ENCODE assay signal across 14 mouse cellular contexts in genomic region chr7:116280126-116280525, GRCm38 (mm10). TPM values are rescaled to one million over a fixed set of nuclear protein-coding genes. Genes with fewer than 3 reads are reported as not detected.
DNase-seq lines count a peak whose midpoint lies in the region; ATAC-seq and TF ChIP-seq lines count a peak whose summit lies in the region.
"Had no signal": no experiment of that assay in that cellular context is flagged by ENCODE, and none has a peak within 500 bp of the region (broad histone marks: within the 10 kb centered on the region; RNA-seq: fewer than 3 reads in every experiment).

No protein-coding gene starts in this region.

- peak; percentile 67 for DNase-seq in hindbrain, embryonic 11.5 days (ENCODE audit: low spot score)
- DNase-seq in forebrain, embryonic 11.5 days (ENCODE audit: low spot score), result no peak
- DNase-seq in kidney, postnatal 0 days (ENCODE audit: low spot score), result no peak
- peak; percentile 34 for DNase-seq in midbrain, embryonic 14.5 days
- no peak for DNase-seq in layer of hippocampus, postnatal 25 days (ENCODE audit: extremely low spot score in 1 of 2, low spot score in 1 of 2)
- no peak for DNase-seq in layer of hippocampus, adult 8-10 months (ENCODE audit: low spot score in 2 of 2)
- DNase-seq: cerebellum, postnatal 36 days; gastrocnemius, postnatal 36 days; layer of hippocampus, postnatal 36 days; lung, postnatal 14 days had no signal

- no peaks in the 10 kb centered on the region for H3K27me3 ChIP-seq in hindbrain, embryonic 11.5 days (ENCODE audit: control insufficient read depth, insufficient read depth, low read length)
- H3K27me3 ChIP-seq in hindbrain, embryonic 16.5 days (replicated peaks; ENCODE audit: control insufficient read depth, insufficient read depth, low read length), result no peaks in the 10 kb centered on the region
- H3K27me3 ChIP-seq in forebrain, embryonic 11.5 days (ENCODE audit: control insufficient read depth, insufficient read depth, low read length), result no peaks in the 10 kb centered on the region
- H3K27me3 ChIP-seq in kidney, postnatal 0 days (ENCODE audit: insufficient read depth, low read length), result no peaks in the 10 kb centered on the region
- no peaks in the 10 kb centered on the region for H3K27me3 ChIP-seq in midbrain, embryonic 14.5 days (ENCODE audit: control insufficient read depth, insufficient read depth, low read length)

- H3K9ac ChIP-seq in hindbrain, embryonic 11.5 days (ENCODE audit: low read depth, low read length), result 0 out of 2 replicates have a peak overlapping the region, but pooled peaks have one; percentile 19
- no peak overlapping the region for H3K9ac ChIP-seq in hindbrain, embryonic 16.5 days (ENCODE audit: low read depth, low read length)
- no peak overlapping the region for H3K9ac ChIP-seq in forebrain, embryonic 11.5 days (ENCODE audit: low read length)
- H3K9ac ChIP-seq in kidney, postnatal 0 days (ENCODE audit: low read depth, low read length), result no peak overlapping the region
- H3K9ac ChIP-seq in midbrain, embryonic 14.5 days (replicated peaks; ENCODE audit: low read length), result no peak overlapping the region

- no peak for TF ChIP-seq CTCF in kidney, postnatal 0 days (IDR thresholded peaks at IDR 0.05; ENCODE audit: low read depth)

- H3K4me2 ChIP-seq in hindbrain, embryonic 11.5 days (replicated peaks; ENCODE audit: low read depth, low read length), result no peak overlapping the region
- H3K4me2 ChIP-seq in hindbrain, embryonic 16.5 days (ENCODE audit: low read length), result no peak overlapping the region
- H3K4me2 ChIP-seq in forebrain, embryonic 11.5 days (ENCODE audit: low read depth, low read length, severe bottlenecking), result no peak overlapping the region
- H3K4me2 ChIP-seq in kidney, postnatal 0 days (ENCODE audit: low read length), result no peak overlapping the region
- no peak overlapping the region for H3K4me2 ChIP-seq in midbrain, embryonic 14.5 days (ENCODE audit: low read length)

- WGBS in hindbrain, embryonic 11.5 days, result 19% methylated on average over 5 of the region's 5 CpGs
- 36% methylated on average over 5 of the region's 5 CpGs for WGBS in hindbrain, embryonic 16.5 days
- 36% methylated on average over 5 of the region's 5 CpGs for WGBS in forebrain, embryonic 11.5 days
- 50% methylated on average over 5 of the region's 5 CpGs for WGBS in kidney, postnatal 0 days
- 32% methylated on average over 5 of the region's 5 CpGs for WGBS in midbrain, embryonic 14.5 days

- H3K27ac ChIP-seq in hindbrain, embryonic 11.5 days (ENCODE audit: low read depth, low read length), result 0 out of 2 replicates have a peak overlapping the region, but pooled peaks have one; percentile 58
- H3K27ac ChIP-seq in hindbrain, embryonic 16.5 days (ENCODE audit: low read depth, low read length), result no peak overlapping the region
- H3K27ac ChIP-seq in forebrain, embryonic 11.5 days (ENCODE audit: low read depth, low read length), result no peak overlapping the region
- H3K27ac ChIP-seq in kidney, postnatal 0 days, result 0 out of 2 replicates have a peak overlapping the region, but pooled peaks have one; percentile 19
- 0 out of 2 replicates have a peak overlapping the region, but pooled peaks have one; percentile 5 for H3K27ac ChIP-seq in midbrain, embryonic 14.5 days (replicated peaks; ENCODE audit: low read depth, low read length)

- H3K4me3 ChIP-seq in hindbrain, embryonic 11.5 days (ENCODE audit: low read depth, low read length), result no peak overlapping the region
- no peak overlapping the region for H3K4me3 ChIP-seq in hindbrain, embryonic 16.5 days (ENCODE audit: low read length)
- H3K4me3 ChIP-seq in forebrain, embryonic 11.5 days (ENCODE audit: low read depth, low read length), result no peak overlapping the region
- no peak overlapping the region for H3K4me3 ChIP-seq in kidney, postnatal 0 days (replicated peaks; ENCODE audit: low read depth, low read length)
- H3K4me3 ChIP-seq in midbrain, embryonic 14.5 days (replicated peaks; ENCODE audit: low read depth, low read length), result no peak overlapping the region
- H3K4me3 ChIP-seq: myocyte had no signal

- H3K9me3 ChIP-seq in hindbrain, embryonic 11.5 days (ENCODE audit: control insufficient read depth, low read length), result no peaks in the 10 kb centered on the region
- H3K9me3 ChIP-seq in hindbrain, embryonic 16.5 days (ENCODE audit: control insufficient read depth, low read length), result no peaks in the 10 kb centered on the region
- H3K9me3 ChIP-seq in forebrain, embryonic 11.5 days (ENCODE audit: control insufficient read depth, low read length), result no peaks in the 10 kb centered on the region
- H3K9me3 ChIP-seq in kidney, postnatal 0 days (replicated peaks; ENCODE audit: low read length), result no peaks in the 10 kb centered on the region
- H3K9me3 ChIP-seq in midbrain, embryonic 14.5 days (ENCODE audit: control insufficient read depth, low read length), result no peaks in the 10 kb centered on the region
- H3K9me3 ChIP-seq: G1E had no signal

- H3K4me1 ChIP-seq in hindbrain, embryonic 11.5 days (replicated peaks; ENCODE audit: control insufficient read depth, insufficient read depth, low read length), result peaks cover 10% of the 10 kb centered on the region
- no peaks in the 10 kb centered on the region for H3K4me1 ChIP-seq in hindbrain, embryonic 16.5 days (ENCODE audit: control insufficient read depth, insufficient read depth, low read depth, low read length)
- H3K4me1 ChIP-seq in forebrain, embryonic 11.5 days (replicated peaks; ENCODE audit: control insufficient read depth, insufficient read depth, low read length), result peaks cover 25% of the 10 kb centered on the region
- H3K4me1 ChIP-seq in kidney, postnatal 0 days (replicated peaks; ENCODE audit: insufficient read depth, low read length), result 0 out of 2 replicates have a peak, but pooled peaks cover 14% of the 10 kb centered on the region
- peaks cover 24% of the 10 kb centered on the region for H3K4me1 ChIP-seq in midbrain, embryonic 14.5 days (ENCODE audit: control insufficient read depth, insufficient read depth, low read length)

- no peaks in the 10 kb centered on the region for H3K36me3 ChIP-seq in hindbrain, embryonic 11.5 days (ENCODE audit: control insufficient read depth, insufficient read depth, low read length)
- no peaks in the 10 kb centered on the region for H3K36me3 ChIP-seq in hindbrain, embryonic 16.5 days (ENCODE audit: control insufficient read depth, insufficient read depth, low read length)
- H3K36me3 ChIP-seq in forebrain, embryonic 11.5 days (ENCODE audit: control insufficient read depth, insufficient read depth, low read length), result no peaks in the 10 kb centered on the region
- no peaks in the 10 kb centered on the region for H3K36me3 ChIP-seq in kidney, postnatal 0 days (ENCODE audit: insufficient read depth, low read length)
- H3K36me3 ChIP-seq in midbrain, embryonic 14.5 days (ENCODE audit: control insufficient read depth, insufficient read depth, low read length), result no peaks in the 10 kb centered on the region

- ATAC-seq in hindbrain, embryonic 11.5 days (ENCODE audit: low FRiP score), result peak; percentile 69
- ATAC-seq in hindbrain, embryonic 16.5 days, result no peak
- peak; percentile 53 for ATAC-seq in forebrain, embryonic 11.5 days (replicated peaks; ENCODE audit: low FRiP score)
- peak; percentile 59; the same call in 1 of the 2 replicates for ATAC-seq in kidney, postnatal 0 days (replicated peaks; ENCODE audit: low FRiP score, low read depth)
- ATAC-seq in midbrain, embryonic 14.5 days (ENCODE audit: low FRiP score, low TSS enrichment), result 0 out of 2 replicates have a peak, but pooled peaks have one; percentile 33
- no peak for ATAC-seq in frontal cortex, adult (ENCODE audit: low TSS enrichment)

RNA-seq across cellular contexts. Expression of gene Plekha7, which starts 28.1 kb away (rescaled TPM):
- polyA plus RNA-seq in hindbrain, embryonic 11.5 days (2014; fragmentation: Nextera tagmentation; extraction: Ambion mirVana), result 8.4 and 8.8 TPM in 2 replicates
- polyA plus RNA-seq in hindbrain, embryonic 16.5 days (2015; fragmentation: Nextera tagmentation; extraction: Ambion mirVana), result 8.5 and 8.8 TPM in 2 replicates
- 16.1 and 17.9 TPM in 2 replicates for polyA plus RNA-seq in forebrain, embryonic 11.5 days (2014; fragmentation: Nextera tagmentation; extraction: Ambion mirVana)
- polyA plus RNA-seq in kidney, postnatal 0 days (2015; fragmentation: Nextera tagmentation; extraction: Ambion mirVana), result 11.8 and 12.1 TPM in 2 replicates
- polyA plus RNA-seq in midbrain, embryonic 14.5 days (2014; fragmentation: Nextera tagmentation; extraction: Ambion mirVana), result 7.0 and 8.6 TPM in 2 replicates
- 10 to 100 TPM; 17.3 to 22.8 TPM for total RNA-seq in layer of hippocampus, postnatal 25 days (2021)
- total RNA-seq in layer of hippocampus, adult 8-10 months (2022), result 10 to 100 TPM; 25.0 to 31.5 (median 26.4) TPM

RNA-seq across cellular contexts. Expression of gene Rps13, which starts 53.9 kb away (rescaled TPM):
- polyA plus RNA-seq in hindbrain, embryonic 11.5 days (2014; fragmentation: Nextera tagmentation; extraction: Ambion mirVana), result 749 and 752 TPM in 2 replicates
- polyA plus RNA-seq in hindbrain, embryonic 16.5 days (2015; fragmentation: Nextera tagmentation; extraction: Ambion mirVana), result 381 and 423 TPM in 2 replicates
- 691 and 697 TPM in 2 replicates for polyA plus RNA-seq in forebrain, embryonic 11.5 days (2014; fragmentation: Nextera tagmentation; extraction: Ambion mirVana)
- 741 and 816 TPM in 2 replicates for polyA plus RNA-seq in kidney, postnatal 0 days (2015; fragmentation: Nextera tagmentation; extraction: Ambion mirVana)
- 533 and 622 TPM in 2 replicates for polyA plus RNA-seq in midbrain, embryonic 14.5 days (2014; fragmentation: Nextera tagmentation; extraction: Ambion mirVana)
- total RNA-seq in layer of hippocampus, postnatal 25 days (2021), result 100 to 1,000 TPM; 217 to 259 TPM
- 100 to 1,000 TPM; 196 to 267 (median 243) TPM for total RNA-seq in layer of hippocampus, adult 8-10 months (2022)

Comparison
In these comparisons a context has a peak if more than half of its experiments do, and no peak if none do; other contexts are left out.
1. ATAC-seq: peak in hindbrain, embryonic 11.5 days (single experiment), forebrain, embryonic 11.5 days (single experiment), kidney, postnatal 0 days (single experiment) and midbrain, embryonic 14.5 days (single experiment); none in hindbrain, embryonic 16.5 days (single experiment) and frontal cortex, adult (single experiment).
2. H3K27ac ChIP-seq: peak in hindbrain, embryonic 11.5 days (single experiment), kidney, postnatal 0 days (single experiment) and midbrain, embryonic 14.5 days (single experiment); none in hindbrain, embryonic 16.5 days (single experiment) and forebrain, embryonic 11.5 days (single experiment).
3. DNase-seq: peak in hindbrain, embryonic 11.5 days (single experiment) and midbrain, embryonic 14.5 days (single experiment); none in forebrain, embryonic 11.5 days (single experiment), kidney, postnatal 0 days (single experiment), layer of hippocampus, postnatal 25 days (0 of 2) and layer of hippocampus, adult 8-10 months (0 of 2).